Mouse (Mus musculus) T-helper 1 cell (primary cell): ENCODE data around the gene Anapc5.

Experiments
- in situ Hi-C: fragments of 300-600 bp; cut with MboI, MseI; formaldehyde crosslinking; loops from one replicate; pipeline ENCODE4 v1.15.1; 2025; ENCODE audit warnings: high pct_unique_total_duplicates

The Anapc5 gene

DNA sequence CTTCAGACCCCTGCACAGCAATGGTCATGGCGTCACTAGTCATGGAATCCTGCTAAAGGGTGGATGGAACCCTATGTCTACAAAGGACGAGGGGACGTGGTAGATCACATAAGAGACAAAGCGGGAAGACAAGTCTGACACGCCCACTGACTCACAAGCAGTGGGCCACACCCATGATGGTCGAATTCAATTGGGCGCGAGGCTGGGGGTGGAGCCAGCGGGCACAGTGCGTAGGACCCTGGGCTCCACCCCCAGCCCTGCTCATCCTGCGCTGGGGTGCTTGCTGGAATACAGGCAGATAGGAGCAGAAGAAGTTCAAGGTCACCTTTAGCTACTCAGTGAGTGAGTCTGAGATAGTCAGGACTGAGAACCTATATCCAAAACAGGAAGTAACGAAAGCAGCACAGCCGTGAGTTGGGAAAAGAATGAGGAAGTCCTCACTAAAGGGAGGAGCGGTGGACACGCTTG is 52.0 kb downstream of the Anapc5 start:
- in situ Hi-C loops = no loop called here

DNA sequence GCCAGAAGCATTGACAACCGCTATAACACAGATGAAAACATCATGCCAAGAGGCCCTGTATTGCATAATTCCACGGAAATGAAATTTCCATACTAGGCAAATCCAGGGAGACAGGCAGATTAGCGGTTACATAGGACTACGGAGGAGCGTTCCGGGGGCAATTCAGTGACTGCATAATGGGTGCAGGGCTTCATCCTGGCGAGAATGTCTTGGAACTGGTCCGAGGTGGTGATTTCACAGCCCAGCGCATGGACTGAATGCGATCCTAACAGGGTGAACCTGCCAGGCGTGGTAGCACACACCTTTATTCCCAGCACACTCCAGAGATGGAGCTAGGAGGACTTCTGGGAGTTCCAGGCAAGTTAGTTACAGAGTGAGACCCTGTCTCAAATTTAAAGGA is 53.9 kb downstream of the Anapc5 start:
- in situ Hi-C loops = no loop called here

DNA sequence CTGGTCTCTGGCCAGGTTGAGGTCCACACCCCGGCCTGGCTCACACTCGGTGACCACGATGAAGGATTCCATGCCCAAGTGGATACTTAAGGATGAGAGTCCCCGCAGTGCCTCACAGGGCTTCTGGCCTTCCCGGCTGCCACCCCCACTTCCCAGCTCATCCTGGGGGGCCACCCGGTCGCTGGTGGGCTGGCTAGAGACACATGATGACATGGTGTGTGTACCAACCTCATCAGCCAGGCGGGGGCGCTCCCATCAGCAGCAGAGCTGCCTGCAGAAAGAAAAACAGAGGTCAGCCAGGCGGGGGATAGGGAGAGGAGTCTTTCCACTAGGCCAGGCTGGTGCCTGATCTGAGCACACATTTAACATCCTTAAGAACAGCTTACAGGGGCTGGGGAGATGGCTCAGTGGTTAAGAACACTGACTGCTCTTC is 57.1 kb downstream of the Anapc5 start:
- in situ Hi-C loops = no loop called here

DNA sequence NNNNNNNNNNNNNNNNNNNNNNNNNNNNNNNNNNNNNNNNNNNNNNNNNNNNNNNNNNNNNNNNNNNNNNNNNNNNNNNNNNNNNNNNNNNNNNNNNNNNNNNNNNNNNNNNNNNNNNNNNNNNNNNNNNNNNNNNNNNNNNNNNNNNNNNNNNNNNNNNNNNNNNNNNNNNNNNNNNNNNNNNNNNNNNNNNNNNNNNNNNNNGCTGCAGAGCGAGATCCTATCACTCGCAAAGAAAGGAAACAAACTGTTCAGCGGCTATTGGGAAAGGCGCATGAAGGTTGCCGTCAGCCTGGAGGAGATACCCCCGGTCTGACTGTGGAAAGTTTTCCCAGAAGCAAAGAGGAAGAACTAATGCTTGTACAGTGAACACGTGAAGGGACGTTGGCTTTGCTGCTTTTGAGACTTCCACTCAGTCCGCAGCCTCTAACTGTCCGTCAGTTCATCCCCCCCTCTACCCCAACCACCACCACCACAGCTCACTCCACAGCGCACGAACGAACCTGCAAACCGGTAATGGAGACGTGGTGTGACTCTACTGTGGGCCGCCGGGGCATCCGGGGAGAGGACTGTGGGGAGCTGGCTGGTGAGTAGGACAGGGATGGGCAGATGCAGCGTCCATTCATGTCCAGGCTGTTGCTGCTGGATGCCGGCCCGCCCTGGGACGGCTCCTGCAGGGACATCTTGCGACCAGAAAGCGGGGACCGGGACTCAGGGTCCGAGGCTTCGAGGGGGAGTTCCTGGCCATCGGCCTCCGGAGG is 57.7 kb downstream of the Anapc5 start:
- in situ Hi-C loops = no loop called here

DNA sequence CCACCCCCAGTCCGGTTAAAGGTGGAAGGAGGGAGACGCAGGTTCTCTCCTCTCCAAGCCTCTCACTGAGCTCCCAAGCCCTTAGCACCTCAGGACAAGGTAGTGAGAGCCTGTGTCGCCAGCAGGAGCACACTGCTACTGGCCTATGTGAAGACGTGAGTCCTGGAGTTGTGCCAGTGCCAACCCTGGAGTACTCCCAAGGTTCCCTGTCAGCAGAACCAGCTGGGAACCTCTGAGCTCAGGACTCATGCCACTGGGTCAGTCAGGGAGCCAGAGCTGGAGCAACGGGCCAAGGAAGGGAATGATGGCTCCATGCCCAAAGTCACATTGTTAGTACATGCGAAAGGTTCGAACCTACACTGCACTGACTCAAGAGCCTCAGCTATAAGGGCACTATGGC is 64.5 kb downstream of the Anapc5 start:
- in situ Hi-C loops = no loop called here

DNA sequence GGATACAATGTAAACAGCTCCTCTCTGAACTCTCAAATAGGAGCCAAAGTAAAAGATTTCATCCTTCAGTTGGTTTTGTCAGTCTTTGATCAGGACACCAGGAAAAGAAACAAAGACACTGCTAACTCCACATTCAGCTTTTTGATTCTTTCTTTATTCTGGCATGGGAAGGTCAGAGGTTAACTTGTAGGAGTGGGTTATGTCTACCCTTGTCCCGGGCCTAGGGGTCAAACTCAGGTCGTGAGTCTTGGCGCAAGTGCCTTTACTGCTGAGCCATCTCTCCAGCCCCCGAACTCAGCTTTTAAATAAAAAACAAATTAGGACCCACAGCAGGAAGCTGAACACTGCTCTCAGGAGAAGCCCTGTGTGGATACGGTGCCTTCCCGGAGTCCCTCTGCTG is 65.0 kb downstream of the Anapc5 start:
- in situ Hi-C loops = no loop called here

DNA sequence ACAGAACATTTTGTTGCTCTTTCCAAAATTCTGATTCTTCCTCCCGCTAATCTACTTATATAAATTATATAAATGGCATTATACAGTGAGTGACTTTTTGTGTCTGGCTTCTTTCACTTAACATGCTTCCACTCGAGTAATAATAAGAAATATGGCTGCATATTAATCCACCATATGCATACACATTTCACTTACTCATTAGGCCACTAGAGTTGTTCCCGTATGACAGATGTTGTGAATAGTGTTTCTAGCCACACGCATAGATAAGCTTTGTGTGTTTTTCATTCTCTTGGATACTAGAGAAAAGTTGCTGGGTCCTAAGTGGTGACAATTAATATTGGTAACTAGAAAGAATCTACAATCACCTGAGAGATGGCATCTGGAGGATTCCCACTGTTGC is 65.5 kb downstream of the Anapc5 start:
- in situ Hi-C loops = no loop called here

DNA sequence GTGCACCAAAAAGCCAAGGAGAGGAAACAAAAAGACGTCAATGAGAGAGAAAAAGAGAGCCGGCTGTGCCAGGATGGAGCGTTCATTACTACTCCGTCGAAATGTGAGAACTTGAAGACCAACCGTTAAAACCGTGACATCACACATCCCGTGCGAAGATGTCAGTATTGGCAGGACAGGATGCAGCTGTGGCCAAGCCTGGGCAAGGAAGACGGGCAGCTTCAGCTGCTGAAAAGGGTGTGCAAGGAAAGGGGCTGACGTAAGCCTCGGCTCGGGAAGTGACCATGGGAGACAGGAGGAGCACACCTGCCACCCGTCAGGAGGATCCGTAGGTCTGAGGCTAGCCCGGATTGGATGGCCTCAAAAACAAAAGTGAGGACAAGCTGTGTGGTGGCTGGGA is 66.7 kb downstream of the Anapc5 start:
- in situ Hi-C loops = no loop called here

DNA sequence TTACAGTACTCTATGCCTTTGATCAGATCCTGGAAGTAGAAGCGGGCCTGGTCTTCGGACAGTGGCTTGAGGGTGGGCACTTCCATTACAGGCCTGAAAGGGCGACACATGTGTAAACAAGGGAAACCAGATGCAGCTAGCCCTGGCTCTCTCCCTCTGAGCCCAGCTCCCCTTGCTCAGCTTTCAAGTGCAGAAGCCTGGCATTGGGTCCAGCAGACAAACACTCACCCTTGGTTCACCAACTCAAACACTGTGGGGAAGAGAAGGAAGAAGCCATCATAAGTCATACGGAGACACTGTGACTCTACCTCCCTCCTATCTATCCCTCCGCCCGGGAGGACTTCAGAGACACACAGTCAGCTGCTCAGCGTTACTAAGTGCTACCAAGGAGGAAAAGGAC is 73.2 kb downstream of the Anapc5 start:
- in situ Hi-C loops = no loop called here

DNA sequence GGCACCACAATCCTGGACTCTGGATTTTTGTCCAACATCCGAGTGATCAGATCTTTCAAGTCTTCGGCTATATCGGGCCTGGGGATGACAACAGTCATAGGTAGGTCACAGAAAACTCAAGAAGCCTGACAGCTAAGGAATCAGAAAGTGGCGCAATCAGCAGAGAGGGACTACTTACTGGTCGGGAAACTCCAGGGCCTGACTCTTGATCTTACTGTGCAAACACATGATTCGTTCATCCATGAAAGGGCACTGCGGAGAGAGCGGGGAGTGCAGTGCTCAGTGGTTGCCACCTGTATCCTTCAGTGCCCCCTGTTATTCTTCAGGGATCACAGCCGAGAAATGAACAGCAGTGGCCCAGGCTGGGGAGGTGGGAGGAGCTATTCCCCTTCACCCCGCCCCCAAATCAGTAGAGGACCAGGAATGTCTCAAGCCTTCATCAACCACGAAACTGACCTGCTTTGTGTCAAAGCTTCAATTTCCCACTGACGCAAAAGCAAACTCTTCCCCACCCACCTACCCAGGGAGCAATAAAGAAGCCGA is 77.2 kb downstream of the Anapc5 start:
- in situ Hi-C loops = no loop called here
